Comparison of ENCODE assay signal across 7 mouse cellular contexts in the genomic region with DNA sequence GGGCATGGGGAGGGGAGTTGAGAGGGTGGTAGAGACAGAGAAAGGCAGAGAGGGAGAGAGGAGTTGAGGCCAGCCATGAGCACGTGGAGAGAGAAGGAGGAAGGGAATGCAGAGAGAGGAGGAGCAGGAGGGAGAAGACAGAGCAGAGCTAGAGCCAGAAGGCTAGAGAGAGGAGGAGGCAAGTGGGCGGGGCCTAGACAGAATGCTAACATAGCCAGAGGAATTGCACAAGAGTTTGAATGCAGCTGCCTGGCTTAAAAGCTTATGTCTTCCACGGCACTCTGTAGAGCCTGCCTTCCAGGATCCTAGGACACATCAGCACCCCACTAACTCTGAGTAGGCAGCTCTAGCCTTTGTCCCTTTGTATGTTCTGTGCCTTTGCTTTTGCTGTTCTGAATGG. TPM values are rescaled to one million over a fixed set of nuclear protein-coding genes. Genes with fewer than 3 reads are reported as not detected.
A peak's percentile ranks its signal among the peaks of the same experiment; 100 is the strongest.
DNase-seq lines count a peak whose midpoint lies in the region; ATAC-seq lines count a peak whose summit lies in the region.

No protein-coding gene starts in this region.

- no peaks in the 10 kb centered on the region for H3K27me3 ChIP-seq in limb, embryonic 10.5 days (ENCODE audit: low read depth, poor library complexity, severe bottlenecking)

- DNase-seq in retina, postnatal 1 day: peak; percentile 32
- no peak for DNase-seq in retina, embryonic 14.5 days (ENCODE audit: low spot score)
- DNase-seq in adrenal gland, postnatal 36 days: peak; percentile 55 to 69
- peak; percentile 60 for DNase-seq in gastrocnemius, postnatal 25 days
- DNase-seq in limb, embryonic 10.5 days (ENCODE audit: low spot score): no peak
- no peak for DNase-seq in spleen, postnatal 36 days (ENCODE audit: low spot score in 2 of 2)

- ATAC-seq in megakaryocyte-erythroid progenitor cell, adult 5-6 weeks (replicated peaks; ENCODE audit: low FRiP score, low TSS enrichment, poor library complexity, severe bottlenecking): 0 out of 2 replicates have a peak, but pooled peaks have one; percentile 25

- H3K27ac ChIP-seq in limb, embryonic 10.5 days: peak overlapping the region; percentile 25; the same call in 1 of the 2 replicates

- 0 out of 2 replicates have a peak, but pooled peaks cover 4% of the 10 kb centered on the region for H3K4me1 ChIP-seq in limb, embryonic 10.5 days

- H3K36me3 ChIP-seq in limb, embryonic 10.5 days: peaks cover 72% of the 10 kb centered on the region

- WGBS in limb, embryonic 10.5 days: 64% methylated on average over 3 of the region's 3 CpGs

- H3K4me3 ChIP-seq in limb, embryonic 10.5 days: no peak overlapping the region

- H3K9me3 ChIP-seq in limb, embryonic 10.5 days (replicated peaks): no peaks in the 10 kb centered on the region

RNA-seq across cellular contexts. Expression of a gene that starts 40.3 kb away (rescaled TPM):
- 10 to 100 TPM; 17.9 to 22.5 TPM for total RNA-seq in adrenal gland, postnatal 36 days (2021)
- 1 to 10 TPM; 6.7 to 7.4 TPM for total RNA-seq in gastrocnemius, postnatal 25 days (2021)
- 24.0 and 25.8 TPM in 2 replicates for polyA plus RNA-seq in limb, embryonic 10.5 days (2016; fragmentation: Nextera tagmentation; extraction: Ambion mirVana)
- total RNA-seq in megakaryocyte-erythroid progenitor cell, adult 5-6 weeks (2014; fragmentation: Nextera tagmentation): 26.1 and 34.3 TPM in 2 replicates
- 31.0 and 34.6 TPM in 2 replicates for total RNA-seq in megakaryocyte-erythroid progenitor cell, adult 5-6 weeks (2017)

RNA-seq across cellular contexts. Expression of a gene that starts 40.4 kb away (rescaled TPM):
- 1 to 10 TPM in 1 of 2 experiments, under 1 TPM in 1; 0.86 to 1.5 TPM for total RNA-seq in adrenal gland, postnatal 36 days (2021)
- total RNA-seq in gastrocnemius, postnatal 25 days (2021): 1 to 10 TPM; 1.3 to 1.9 TPM
- polyA plus RNA-seq in limb, embryonic 10.5 days (2016; fragmentation: Nextera tagmentation; extraction: Ambion mirVana): 5.3 and 5.5 TPM in 2 replicates
- total RNA-seq in megakaryocyte-erythroid progenitor cell, adult 5-6 weeks (2014; fragmentation: Nextera tagmentation): 13.5 TPM in 1 of 2 replicates, not detected in the other
- 0.46 and 0.66 TPM in 2 replicates for total RNA-seq in megakaryocyte-erythroid progenitor cell, adult 5-6 weeks (2017)

Comparison
In these comparisons a context has a peak if more than half of its experiments do, and no peak if none do; other contexts are left out.
1. DNase-seq: peak in retina, postnatal 1 day (single experiment), adrenal gland, postnatal 36 days (2 of 2) and gastrocnemius, postnatal 25 days (single experiment); none in retina, embryonic 14.5 days (single experiment), limb, embryonic 10.5 days (single experiment) and spleen, postnatal 36 days (0 of 2).